Mouse (Mus musculus) neural tube, embryonic 15.5 days (tissue): Measurements from ENCODE around the gene Tuba1a. TPM values are rescaled to one million over a fixed set of nuclear protein-coding genes. Genes with fewer than 3 reads are reported as not detected.
"Not testable (repeated sequence)": the region's sequence is repeated elsewhere in the genome, so short reads cannot be mapped to it uniquely, and the experiment has no call there.

Source experiments
- ATAC-seq: fragments of 200-750 bp; cut with Nextera tagmentation; 2 replicates; pipeline ENCODE4 v1.8.0; 2017; ENCODE audit warnings: mild to moderate bottlenecking, moderate TSS enrichment, moderate library complexity; ENCODE audit not compliant: low FRiP score
- H3K27ac ChIP-seq: fragments of 300-500 bp; sonication (generic); replicated peaks from 2 replicates; pipeline ENCODE4 v1.5.1; 2015; ENCODE audit warnings: mild to moderate bottlenecking, inconsistent platforms
- H3K27me3 ChIP-seq: fragments of 300-500 bp; sonication (generic); replicated peaks from 2 replicates; pipeline ENCODE4 v1.6.1; 2015; ENCODE audit warnings: inconsistent platforms
- H3K36me3 ChIP-seq: fragments of 300-500 bp; sonication (generic); 2 replicates; pipeline ENCODE4 v1.6.1; 2015; ENCODE audit warnings: inconsistent platforms
- H3K4me1 ChIP-seq: fragments of 300-500 bp; sonication (generic); 2 replicates; pipeline ENCODE4 v1.6.1; 2015; ENCODE audit warnings: inconsistent platforms
- H3K4me2 ChIP-seq: fragments of 300-500 bp; sonication (generic); 2 replicates; pipeline ENCODE4 v1.6.1; 2015; ENCODE audit warnings: inconsistent platforms, mild to moderate bottlenecking, moderate library complexity
- H3K4me3 ChIP-seq: fragments of 300-500 bp; sonication (generic); replicated peaks from 2 replicates; pipeline ENCODE4 v1.5.1; 2015; ENCODE audit warnings: mild to moderate bottlenecking, inconsistent platforms
- H3K9ac ChIP-seq: fragments of 300-500 bp; sonication (generic); replicated peaks from 2 replicates; pipeline ENCODE4 v1.6.1; 2015; ENCODE audit warnings: mild to moderate bottlenecking, inconsistent platforms
- H3K9me3 ChIP-seq: fragments of 300-500 bp; sonication (generic); replicated peaks from 2 replicates; pipeline ENCODE4 v1.6.1; 2016; ENCODE audit warnings: inconsistent platforms
- WGBS: fragments of 180-500 bp; shearing (Covaris S2); methylation state at CpG from one replicate; pipeline ENCODE4 v1.1.7; 2015; ENCODE audit warnings: mixed read lengths; 5-methylcytosine and 5-hydroxymethylcytosine counted together
- polyA plus RNA-seq: library from polyadenylated mRNA; unstranded; fragments of >200 nt; fragmentation: Nextera tagmentation; extraction: Ambion mirVana; gene quantifications from 2 replicates; pipeline ENCODE4 v1.2.1, GENCODE M21; 2015

The Tuba1a gene
- polyA plus RNA-seq, 1 experiment from 2014 or later, result 13,509 TPM

DNA sequence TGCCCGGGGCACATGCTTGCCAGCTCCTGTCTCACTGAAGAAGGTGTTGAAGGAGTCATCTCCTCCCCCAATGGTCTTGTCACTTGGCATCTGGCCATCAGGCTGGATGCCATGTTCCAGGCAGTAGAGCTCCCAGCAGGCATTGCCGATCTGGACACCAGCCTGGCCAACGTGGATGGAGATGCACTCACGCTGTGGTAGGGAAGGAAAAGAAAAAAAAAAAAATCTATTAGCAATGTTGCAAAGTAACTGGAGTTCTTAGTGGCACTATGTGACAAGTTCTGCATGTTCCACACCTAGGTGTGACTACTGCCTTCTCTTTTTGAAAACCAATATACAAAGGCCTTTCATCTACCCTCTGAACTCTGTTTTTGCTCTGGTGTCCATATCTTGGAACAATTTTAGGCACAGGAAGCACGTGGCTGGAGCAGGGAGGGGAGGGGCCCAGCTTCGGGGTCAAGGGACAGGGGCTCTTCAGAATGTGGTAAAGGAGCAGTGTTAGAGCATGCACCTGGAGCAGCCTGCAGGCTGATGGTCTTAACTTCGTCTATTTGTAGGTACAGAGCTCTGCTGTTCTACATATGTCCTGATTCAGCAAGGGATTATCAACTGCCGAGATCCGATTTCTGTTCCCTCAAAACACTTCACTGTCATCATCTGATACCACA is 20.4 kb downstream of the Tuba1a start:
- 18% methylated on average over 8 of the region's 9 CpGs for WGBS
- Histone ChIP-seq H3K4me3 (peak overlapping the region; percentile 72), H3K4me1 (peaks cover 36% of the 10 kb centered on the region), H3K9ac (peak overlapping the region; percentile 90), H3K27ac (peak overlapping the region; percentile 99), H3K4me2 (peak overlapping the region; percentile 66)
- not testable (repeated sequence) for H3K27me3 ChIP-seq, H3K9me3 ChIP-seq, H3K36me3 ChIP-seq, ATAC-seq

DNA sequence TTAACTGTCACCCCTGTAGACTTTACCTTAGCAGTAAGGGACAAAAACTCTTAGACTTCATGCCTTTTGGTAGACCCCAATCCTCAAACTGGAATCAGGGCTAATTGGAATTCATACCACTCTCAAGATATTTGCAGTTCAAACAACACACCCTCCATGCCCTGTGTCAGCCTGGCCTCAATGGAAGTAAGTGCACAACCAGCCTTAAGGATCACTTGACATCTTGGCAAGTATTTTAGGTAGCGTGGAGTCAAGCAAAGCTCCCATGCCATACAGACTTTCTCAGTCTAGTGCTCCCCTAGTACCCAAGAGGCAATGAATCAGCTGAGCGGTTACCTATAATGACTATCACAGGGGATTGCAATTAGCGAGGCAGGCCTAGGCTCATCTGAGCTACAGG is 22.5 kb downstream of the Tuba1a start:
- peaks cover 35% of the 10 kb centered on the region for H3K4me1 ChIP-seq
- no peak overlapping the region for H3K4me3 ChIP-seq
- no peaks in the 10 kb centered on the region for H3K27me3 ChIP-seq
- no peak overlapping the region for H3K27ac ChIP-seq
- H3K9ac ChIP-seq, result peak overlapping the region; percentile 26; the same call in 1 of the 2 replicates
- ATAC-seq, result no peak
- 57% methylated on average over 3 of the region's 3 CpGs for WGBS
- H3K36me3 ChIP-seq, result peaks cover 3% of the 10 kb centered on the region; the same call in 1 of the 2 replicates
- peak overlapping the region; percentile 25 for H3K4me2 ChIP-seq
- H3K9me3 ChIP-seq, result no peaks in the 10 kb centered on the region

DNA sequence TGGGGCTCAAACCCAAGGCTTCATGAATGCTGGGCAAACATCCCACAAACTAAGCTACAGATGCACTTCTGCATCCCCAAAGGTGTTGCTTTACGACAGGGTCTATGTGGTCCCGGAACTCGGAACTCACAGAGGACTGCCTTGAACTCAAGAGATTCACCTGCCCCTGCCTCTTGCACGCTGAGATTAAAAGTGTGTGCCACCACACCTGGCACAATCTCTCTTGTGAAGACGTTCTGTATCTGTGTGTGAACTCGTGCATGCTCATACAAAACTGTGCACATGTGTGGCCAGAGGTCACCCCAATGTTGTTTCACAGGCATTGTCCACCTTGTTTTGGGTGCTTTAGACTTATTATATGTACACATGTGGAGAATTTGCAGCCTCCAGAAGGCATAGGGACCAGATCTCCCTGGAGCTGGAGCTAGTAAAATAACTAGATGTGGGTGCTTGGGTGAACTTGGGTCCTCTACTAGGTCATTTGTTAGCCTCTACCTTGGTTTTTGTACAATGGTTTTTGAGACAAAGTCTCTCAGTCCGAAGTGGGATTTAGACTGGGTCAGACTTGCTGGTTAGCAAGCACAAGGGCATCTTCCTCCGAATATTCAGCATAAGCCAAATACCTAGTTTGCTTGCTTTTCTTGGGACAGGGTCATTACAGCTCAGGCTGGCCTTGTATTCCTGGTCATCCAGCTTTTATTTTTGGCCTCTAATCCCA is 23.3 kb downstream of the Tuba1a start:
- Histone ChIP-seq H3K27me3 (no peaks in the 10 kb centered on the region), H3K27ac (no peak overlapping the region), H3K4me1 (peaks cover 27% of the 10 kb centered on the region), H3K36me3 (peaks cover 3% of the 10 kb centered on the region; the same call in 1 of the 2 replicates), H3K9ac (no peak overlapping the region), H3K9me3 (no peaks in the 10 kb centered on the region), H3K4me2 (no peak overlapping the region), H3K4me3 (no peak overlapping the region)
- 56% methylated on average over 8 of the region's 8 CpGs for WGBS
- ATAC-seq, result no peak

DNA sequence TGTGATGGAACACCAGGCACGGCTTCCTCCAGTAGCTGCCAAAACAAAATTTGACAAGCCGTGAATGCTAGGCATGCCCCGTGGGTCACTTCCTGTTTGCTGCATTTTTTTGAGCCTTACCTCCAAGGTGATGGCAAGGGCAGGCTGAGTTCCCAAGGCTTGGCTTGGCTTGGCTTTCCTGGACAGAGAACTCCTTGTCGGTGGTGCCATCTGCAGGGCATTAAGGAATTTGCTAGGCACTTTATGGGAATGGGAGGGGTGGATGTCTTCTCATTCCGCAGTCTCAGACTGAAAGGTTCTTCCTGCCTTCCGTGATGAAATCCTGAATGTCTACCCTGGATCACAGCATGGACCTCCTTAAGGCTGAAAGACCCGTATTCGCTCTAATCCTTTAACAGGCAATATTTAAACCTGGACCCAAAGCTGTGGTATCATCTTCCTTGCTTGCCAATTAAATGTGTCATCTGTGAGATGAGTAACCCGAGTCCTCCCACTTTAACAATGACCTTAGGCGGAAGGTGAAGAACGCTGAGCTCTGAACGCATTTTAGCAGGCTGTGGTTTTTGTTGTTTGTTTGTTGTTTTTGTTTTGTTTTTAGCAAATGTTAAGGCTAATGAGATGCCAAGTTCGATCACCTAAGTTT is 24.8 kb downstream of the Tuba1a start:
- peak overlapping the region; percentile 31; the same call in 1 of the 2 replicates for H3K9ac ChIP-seq
- 17% methylated on average over 13 of the region's 13 CpGs for WGBS

DNA sequence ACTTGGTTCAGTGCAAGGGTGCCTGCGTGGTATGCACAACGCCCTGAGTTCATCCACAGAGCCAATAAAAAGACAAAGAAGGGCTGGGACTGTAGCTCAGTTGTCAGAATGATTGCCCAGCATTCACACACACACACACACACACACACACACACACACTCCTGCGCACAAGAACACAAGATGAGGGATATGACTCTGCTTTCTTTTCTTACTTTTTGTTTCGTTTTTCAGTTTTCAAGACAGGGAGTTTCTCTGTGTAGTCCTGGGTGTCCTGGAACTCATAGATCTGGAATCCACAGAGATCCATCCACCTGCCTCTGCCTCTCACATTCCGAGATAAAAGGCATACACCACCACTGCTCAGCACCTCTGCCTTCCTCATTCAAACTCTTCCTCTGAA is 25.9 kb downstream of the Tuba1a start:
- Histone ChIP-seq H3K9ac (no peak overlapping the region), H3K4me1 (peaks cover 21% of the 10 kb centered on the region), H3K27me3 (no peaks in the 10 kb centered on the region), H3K9me3 (no peaks in the 10 kb centered on the region), H3K4me3 (no peak overlapping the region), H3K4me2 (no peak overlapping the region), H3K36me3 (peaks cover 3% of the 10 kb centered on the region; the same call in 1 of the 2 replicates), H3K27ac (no peak overlapping the region)
- no peak for ATAC-seq
- 80% methylated on average over 5 of the region's 5 CpGs for whole genome bisulfite sequencing

More for the DNA sequence above, 24.8 kb downstream of the Tuba1a start:
- peaks cover 25% of the 10 kb centered on the region for H3K4me1 ChIP-seq
- peak overlapping the region; percentile 22; the same call in 1 of the 2 replicates for H3K4me2 ChIP-seq
- H3K27me3 ChIP-seq, result no peaks in the 10 kb centered on the region
- ATAC-seq, result peak; percentile 54
- H3K4me3 ChIP-seq, result no peak overlapping the region
- H3K9me3 ChIP-seq, result no peaks in the 10 kb centered on the region
- H3K27ac ChIP-seq, result no peak overlapping the region
- peaks cover 3% of the 10 kb centered on the region; the same call in 1 of the 2 replicates for H3K36me3 ChIP-seq

DNA sequence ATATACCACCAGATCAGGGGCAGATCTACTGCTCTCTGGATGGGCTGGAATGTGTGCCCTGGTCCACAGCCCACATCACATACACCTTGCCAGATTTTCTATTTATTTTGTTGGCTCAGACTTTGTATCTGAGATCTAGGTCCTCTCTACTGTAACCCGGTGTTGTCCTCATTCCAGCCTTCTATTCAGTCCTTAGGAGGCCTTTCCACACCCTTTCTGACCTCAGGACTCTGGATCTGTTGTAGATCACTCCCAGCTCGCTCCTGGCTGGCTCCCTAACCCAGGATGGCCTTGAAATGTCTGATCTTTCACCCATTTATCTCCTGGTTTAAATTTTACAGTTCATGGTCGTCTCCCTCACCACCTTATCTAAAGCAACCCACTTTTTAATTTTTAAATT is 28.8 kb downstream of the Tuba1a start:
- H3K27ac ChIP-seq, result no peak overlapping the region
- WGBS, result 84% methylated on average over 3 of the region's 3 CpGs
- no peak for ATAC-seq
- peaks cover 9% of the 10 kb centered on the region for H3K4me1 ChIP-seq
- no peak overlapping the region for H3K4me3 ChIP-seq
- H3K9me3 ChIP-seq, result no peaks in the 10 kb centered on the region
- no peak overlapping the region for H3K4me2 ChIP-seq
- H3K27me3 ChIP-seq, result no peaks in the 10 kb centered on the region
- H3K9ac ChIP-seq, result no peak overlapping the region
- H3K36me3 ChIP-seq, result no peaks in the 10 kb centered on the region

DNA sequence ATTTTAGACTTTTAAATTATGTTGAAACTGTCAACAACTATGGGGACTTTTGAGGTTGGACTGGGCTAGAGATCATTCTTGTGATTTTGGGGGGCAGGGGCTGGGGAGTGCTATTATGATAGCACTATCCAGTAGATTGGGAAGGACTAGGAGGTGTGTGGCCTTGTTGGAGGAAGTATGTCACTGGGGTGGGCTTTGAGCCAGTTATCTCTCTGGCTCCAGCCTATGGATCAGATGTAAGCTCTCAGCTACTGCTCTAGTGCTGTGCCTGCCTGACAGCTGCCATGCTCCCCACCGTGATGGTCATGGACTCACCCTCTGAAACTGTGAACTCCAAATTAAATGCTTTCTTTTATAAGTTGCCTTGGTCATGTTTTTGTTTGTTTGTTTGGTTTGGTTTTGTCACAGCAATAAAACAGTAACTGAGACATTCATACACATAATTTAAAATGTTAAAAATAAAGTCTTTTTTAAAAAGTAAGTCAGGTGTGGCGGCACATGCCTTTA is 30.4 kb downstream of the Tuba1a start:
- Histone ChIP-seq H3K27ac (no peak overlapping the region), H3K9ac (no peak overlapping the region), H3K27me3 (no peaks in the 10 kb centered on the region), H3K9me3 (no peaks in the 10 kb centered on the region), H3K4me3 (no peak overlapping the region), H3K4me1 (peaks cover 6% of the 10 kb centered on the region), H3K36me3 (no peaks in the 10 kb centered on the region), H3K4me2 (no peak overlapping the region)
- no peak for ATAC-seq
- whole genome bisulfite sequencing, result 85% methylated on average over 2 of the region's 2 CpGs

DNA sequence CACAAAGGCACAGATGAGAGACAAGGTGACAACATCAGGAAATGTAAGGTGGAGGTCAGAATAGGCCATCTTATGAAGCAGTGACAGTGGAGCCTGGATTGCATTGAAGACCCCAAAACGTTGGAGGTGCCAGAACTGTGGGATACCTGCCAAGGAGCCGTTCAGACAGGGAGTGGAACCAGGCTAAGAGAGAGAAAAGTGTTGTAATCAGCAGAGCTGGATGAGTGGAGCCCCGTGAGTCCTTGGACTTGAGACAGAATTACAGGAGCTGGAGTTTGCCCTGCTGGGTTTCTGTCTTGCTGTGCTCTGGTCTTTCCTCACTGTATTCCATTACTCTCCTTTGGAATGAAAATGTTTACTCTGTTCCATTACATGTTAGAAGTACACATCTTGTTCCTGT is 30.9 kb downstream of the Tuba1a start:
- no peaks in the 10 kb centered on the region for H3K36me3 ChIP-seq

DNA sequence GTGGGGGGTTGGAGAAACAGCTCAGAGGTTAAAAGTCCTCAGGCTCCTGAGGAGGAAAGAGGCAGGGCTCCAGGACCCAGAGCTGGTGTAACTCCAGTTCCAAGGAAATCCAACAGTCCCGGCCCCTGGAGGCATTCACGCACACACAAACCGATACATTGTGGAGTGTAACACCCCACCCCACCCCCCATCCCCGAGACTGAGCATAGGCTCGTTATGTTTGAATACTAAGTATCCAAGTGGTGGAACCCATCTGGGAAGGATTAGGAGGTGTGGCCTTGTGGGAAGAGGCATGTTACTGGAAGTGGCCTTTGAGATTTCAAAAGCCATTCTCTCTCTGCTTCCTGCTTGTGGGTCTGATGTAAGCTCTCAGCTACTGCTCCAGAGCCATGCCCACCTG is 32.0 kb downstream of the Tuba1a start:
- Histone ChIP-seq H3K27me3 (no peaks in the 10 kb centered on the region), H3K9me3 (no peaks in the 10 kb centered on the region), H3K4me3 (no peak overlapping the region), H3K36me3 (no peaks in the 10 kb centered on the region), H3K9ac (no peak overlapping the region), H3K27ac (no peak overlapping the region), H3K4me1 (peaks cover 12% of the 10 kb centered on the region), H3K4me2 (no peak overlapping the region)
- 92% methylated on average over 5 of the region's 5 CpGs for whole genome bisulfite sequencing
- no peak for ATAC-seq

More for the DNA sequence above, 30.9 kb downstream of the Tuba1a start:
- Histone ChIP-seq H3K4me1 (peaks cover 6% of the 10 kb centered on the region), H3K9ac (no peak overlapping the region), H3K27ac (no peak overlapping the region), H3K27me3 (no peaks in the 10 kb centered on the region), H3K9me3 (no peaks in the 10 kb centered on the region), H3K4me2 (no peak overlapping the region), H3K4me3 (no peak overlapping the region)
- ATAC-seq, result no peak
- 60% methylated on average over 3 of the region's 3 CpGs for WGBS

DNA sequence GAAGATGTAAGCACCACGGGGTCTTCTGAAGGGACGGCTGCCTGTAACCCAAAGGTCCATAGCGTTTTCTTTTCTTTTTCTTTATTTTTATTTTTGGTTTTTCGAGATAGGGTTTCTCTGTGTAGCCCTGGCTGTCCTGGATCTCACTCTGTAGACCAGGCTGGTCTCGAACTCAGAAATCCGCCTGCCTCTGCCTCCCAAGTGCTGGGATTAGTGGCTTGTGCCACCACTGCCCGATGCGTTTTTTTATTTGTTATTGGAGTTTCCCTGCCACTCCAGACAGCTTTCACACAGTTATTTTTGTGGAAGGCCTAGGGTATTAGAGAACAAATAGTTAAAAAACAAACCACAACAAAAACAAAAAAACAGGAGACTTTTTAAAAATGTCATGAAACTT is 35.0 kb downstream of the Tuba1a start:
- Histone ChIP-seq H3K9ac (peak overlapping the region; percentile 49), H3K4me3 (peak overlapping the region; percentile 90), H3K4me2 (peak overlapping the region; percentile 81), H3K27ac (peak overlapping the region; percentile 97), H3K4me1 (peaks cover 30% of the 10 kb centered on the region)
- H3K36me3 ChIP-seq, H3K9me3 ChIP-seq, H3K27me3 ChIP-seq, ATAC-seq: not testable (repeated sequence)
- WGBS, result 29% methylated on average over 8 of the region's 8 CpGs

DNA sequence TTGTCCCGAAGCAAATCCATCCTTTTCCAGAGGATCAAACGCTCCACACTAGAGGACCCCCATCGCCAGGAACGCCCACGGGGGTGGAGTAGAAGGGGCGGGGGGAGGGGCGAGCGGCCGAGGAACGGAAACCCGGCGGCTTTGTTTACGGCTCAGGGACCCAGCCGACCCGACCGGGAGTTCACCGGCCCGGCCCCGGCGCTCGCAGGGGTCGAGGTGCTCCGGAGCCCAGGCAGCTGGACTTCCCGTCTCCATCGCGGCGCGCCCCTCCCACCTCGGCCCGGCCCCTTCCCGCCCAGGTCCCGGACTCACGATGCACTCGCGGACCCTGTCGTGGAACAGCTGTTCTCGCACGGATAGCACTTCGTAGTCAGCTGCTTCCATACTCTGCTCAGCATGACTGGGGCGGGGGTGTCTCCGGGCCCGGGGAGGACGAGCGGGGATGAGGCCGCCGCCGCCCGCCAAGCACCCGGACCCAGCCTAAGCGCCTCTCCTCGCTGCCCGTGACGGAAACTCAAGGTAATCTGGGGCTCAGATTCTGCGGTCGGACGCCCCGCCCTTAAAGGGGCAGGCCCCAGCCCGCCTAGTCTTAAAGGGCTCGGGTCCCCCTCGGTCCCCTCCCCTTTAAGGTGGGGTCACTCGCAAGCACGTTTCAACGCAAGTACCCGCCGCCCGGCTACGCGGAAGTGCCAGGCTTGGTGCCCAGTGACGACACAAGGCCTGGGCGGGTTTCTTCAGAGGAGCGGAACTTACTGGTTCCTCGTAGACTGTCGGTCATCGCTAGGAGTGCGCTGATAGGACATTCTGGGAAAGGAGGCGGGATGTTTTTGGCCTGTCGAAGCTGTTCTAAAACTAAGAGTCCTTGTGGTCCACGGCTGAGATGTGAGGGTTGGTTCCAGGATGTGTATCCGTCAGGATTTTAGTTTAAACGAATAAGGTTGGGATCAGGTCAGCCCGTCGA is 35.7 kb downstream of the Tuba1a start, which contains the start of gene Lmbr1l:
TSS of gene Lmbr1l (minus strand) at position 694 of the 961 bp plus-strand sequence.
- ATAC-seq, result peak; percentile 99
- Histone ChIP-seq H3K27ac (peak within 1 kb of the TSS; percentile 97), H3K36me3 (peaks cover 5% of the 10 kb centered on the region), H3K4me1 (peaks cover 30% of the 10 kb centered on the region), H3K9ac (peak within 1 kb of the TSS; percentile 83), H3K27me3 (no peaks in the 10 kb centered on the region), H3K9me3 (no peaks in the 10 kb centered on the region), H3K4me3 (peak within 1 kb of the TSS; percentile 90), H3K4me2 (peak within 1 kb of the TSS; percentile 81)
- under 1% methylated on average over 76 of the region's 82 CpGs for WGBS
